Mouse (Mus musculus): ENCODE data around the gene Adamts12.

DNA sequence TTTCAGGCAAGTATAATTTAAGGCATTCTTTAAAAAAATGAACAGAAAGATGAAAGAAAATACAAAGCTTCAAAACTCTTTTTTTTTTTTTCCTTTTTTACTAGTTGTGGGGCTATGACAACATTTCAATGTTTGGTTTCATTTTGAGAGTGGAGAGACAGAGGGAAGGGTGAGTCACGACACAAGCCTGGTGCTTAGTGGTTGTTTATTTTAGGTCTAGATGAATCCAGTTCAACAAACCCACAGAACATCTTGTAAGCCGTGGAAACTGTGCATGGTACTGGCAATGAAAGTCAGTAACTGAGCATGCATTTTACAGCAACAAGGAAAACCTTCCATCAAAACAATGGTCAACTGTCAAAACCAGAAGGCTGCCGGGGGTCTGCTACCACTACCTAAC lies 31.0 kb downstream of the Adamts12 start:
- TF ChIP-seq CTCF (conservative IDR thresholded peaks at IDR 0.05; ENCODE audit: insufficient read depth, insufficient read length, low read depth, low read length) = no peak
- TF ChIP-seq POLR2A (IDR thresholded peaks at IDR 0.05; ENCODE audit: low read depth, low read length) = no peak
